Mouse (Mus musculus) mouse embryonic stem cell (cell line): ENCODE results near the gene Mrpl4.

Experiments used
- in situ Hi-C, 2 experiments: fragments of 300-500 bp; cut with MboI; formaldehyde crosslinking; loops; 1 replicate in 1 of 2; 3 replicates in 1 of 2; pipeline ENCODE4 v1.14.3; 2019 to 2020; ENCODE audit warnings: low sequenced_read_pairs in 2 of 2, low pct_unique_long_range_greater_than_20kb in 1 of 2, mixed read lengths in 1 of 2; ENCODE audit not compliant: unreplicated experiment in 1 of 2

The Mrpl4 gene

GRCm38 (mm10) chr9:20979769-20980168 lies 22.8 kb upstream of the Mrpl4 start:
- in situ Hi-C loops, result loop anchor here in 1 of 2 experiments (25.0 kb wide), 1 partner anchor 242 kb away; the partner anchor contains the start of gene Olfm2

- in situ Hi-C loops, result loop anchor here in 1 of 2 experiments (25.0 kb wide), 1 partner anchor 245 kb away; the partner anchor contains the start of gene Olfm2
Observed at GRCm38 (mm10) chr9:20982171-20982570, 20.4 kb upstream of the Mrpl4 start.

DNA sequence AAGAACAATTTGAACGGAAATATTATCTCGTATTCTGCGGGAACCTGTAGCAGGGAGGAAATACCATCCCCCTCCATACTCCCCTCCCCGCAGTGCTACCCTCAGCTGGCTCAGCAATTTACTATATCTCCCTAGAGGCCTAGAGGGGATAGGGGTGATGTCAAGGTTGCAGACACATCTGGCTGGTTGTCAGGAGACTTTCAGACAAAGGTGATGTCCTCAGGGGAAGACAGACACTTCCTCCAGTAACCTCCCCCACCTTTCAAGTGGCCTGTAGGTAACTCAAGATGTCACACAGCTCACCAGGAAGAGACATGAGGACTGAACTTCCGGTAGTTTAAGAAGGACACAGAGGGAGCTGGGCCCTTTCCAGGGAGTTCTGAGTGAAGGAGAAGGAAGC lies 19.4 kb upstream of the Mrpl4 start:
- in situ Hi-C loops, result loop anchor here in 1 of 2 experiments (25.0 kb wide), 1 partner anchor 246 kb away; the partner anchor contains the start of gene Olfm2

- in situ Hi-C loops, result loop anchor here in 1 of 2 experiments (25.0 kb wide), 1 partner anchor 250 kb away; the partner anchor contains the start of gene Olfm2
Observed at GRCm38 (mm10) chr9:20986952-20987686, 15.4 kb upstream of the Mrpl4 start.

GRCm38 (mm10) chr9:20987953-20988352 lies 14.6 kb upstream of the Mrpl4 start:
- in situ Hi-C loops, result loop anchor here in 1 of 2 experiments (25.0 kb wide), 1 partner anchor 251 kb away; the partner anchor contains the start of gene Olfm2

- in situ Hi-C loops, result loop anchor here in 1 of 2 experiments (25.0 kb wide), 1 partner anchor 254 kb away; the partner anchor contains the start of gene Olfm2
Observed at GRCm38 (mm10) chr9:20990861-20991260, 11.7 kb upstream of the Mrpl4 start.

DNA sequence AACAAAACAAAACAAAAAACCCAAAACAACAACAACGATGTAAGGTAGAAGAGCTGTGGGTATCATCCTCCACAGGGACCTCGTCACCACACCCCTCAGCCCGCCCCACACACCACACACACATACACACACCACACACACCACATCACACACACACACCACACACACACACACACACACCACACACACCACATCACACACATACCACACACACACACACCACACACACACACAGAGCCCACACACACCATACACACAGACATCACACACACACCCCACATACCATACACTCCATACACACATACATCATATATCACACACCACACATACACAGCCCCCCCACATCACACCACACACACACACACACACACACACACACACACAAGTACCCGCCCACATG lies 11.0 kb upstream of the Mrpl4 start:
- in situ Hi-C loops, result loop anchor here in 1 of 2 experiments (25.0 kb wide), 1 partner anchor 254 kb away; the partner anchor contains the start of gene Olfm2

DNA sequence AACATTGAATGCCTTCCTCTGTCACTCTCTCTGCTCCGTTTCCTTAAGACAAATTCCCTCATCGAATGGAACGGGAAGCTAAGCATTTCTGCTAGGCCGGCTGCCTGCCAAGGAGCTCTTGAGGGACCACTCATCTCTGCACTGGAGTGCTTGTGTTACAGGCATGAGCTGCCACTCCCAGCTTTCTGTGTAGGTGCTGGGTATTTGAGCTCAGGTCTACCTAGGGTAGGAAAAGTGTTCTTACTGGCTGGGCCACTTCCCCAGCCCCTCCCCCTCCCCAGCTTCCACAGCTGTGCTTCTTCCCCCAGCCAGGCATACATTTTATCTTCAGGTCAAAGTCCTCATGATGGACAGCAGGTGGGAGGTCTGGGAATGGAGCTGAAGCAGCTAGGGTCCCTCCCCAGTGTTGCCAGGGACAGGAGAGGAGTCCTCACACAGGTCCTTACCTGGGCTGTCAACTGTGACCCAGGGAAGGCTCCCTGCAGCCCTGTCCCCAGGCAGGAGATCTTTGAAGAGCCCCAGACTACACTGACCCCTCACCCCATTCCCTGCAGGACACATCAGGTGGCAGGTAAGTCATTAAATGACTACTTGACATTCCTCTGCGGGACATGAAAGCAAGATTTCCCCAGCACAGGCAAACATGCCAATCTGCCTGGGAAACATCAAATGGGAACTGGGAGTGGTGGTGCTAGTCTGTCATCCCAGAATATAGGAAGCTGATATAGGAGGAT lies 9.2 kb upstream of the Mrpl4 start:
- in situ Hi-C loops, result loop anchor here in 1 of 2 experiments (25.0 kb wide), 1 partner anchor 256 kb away; the partner anchor contains the start of gene Olfm2

DNA sequence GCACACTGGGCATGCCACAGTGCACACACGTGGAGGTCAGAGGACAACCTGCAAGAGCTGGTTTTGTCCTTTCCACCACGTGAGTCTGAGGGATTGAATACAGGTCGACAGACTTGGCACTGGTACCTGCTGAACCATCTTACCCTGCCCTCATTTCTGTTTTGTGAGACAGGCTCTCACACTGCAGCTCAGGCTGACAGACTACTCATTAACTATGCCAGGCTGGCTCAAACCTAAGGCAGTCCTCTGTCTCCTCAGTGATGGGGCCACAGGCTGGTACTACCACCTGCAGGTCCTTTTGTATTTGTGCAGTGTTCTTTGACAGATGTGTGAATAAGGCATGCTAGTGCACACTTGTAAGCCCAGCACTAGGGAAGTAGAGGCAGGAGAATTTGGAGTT lies 7.5 kb upstream of the Mrpl4 start:
- in situ Hi-C loops, result loop anchor here (5.0 to 25.0 kb wide), 2 partner anchors 93 to 258 kb away; partner anchors contain the start of gene Olfm2 (in 1 of the 2)

DNA sequence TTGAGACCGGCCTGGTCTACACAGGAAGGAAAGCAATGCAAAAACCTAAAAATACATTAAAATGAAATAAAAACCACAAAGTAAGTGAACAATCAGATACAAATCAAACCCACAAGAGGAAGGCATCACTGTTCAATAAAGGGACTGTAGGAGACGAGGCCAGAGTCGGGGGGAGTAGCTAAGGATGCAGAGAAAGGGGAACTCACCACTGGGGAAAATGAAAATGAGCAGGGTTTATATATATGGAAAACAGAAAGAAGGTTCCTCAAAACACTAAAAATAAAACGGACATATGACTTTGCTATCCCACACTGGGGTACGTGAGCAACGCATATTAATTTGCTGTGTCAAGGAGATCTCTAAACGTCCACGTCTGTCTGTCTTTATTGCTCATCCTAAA lies 5.5 kb upstream of the Mrpl4 start:
- in situ Hi-C loops, result loop anchor here (5.0 to 25.0 kb wide), 2 partner anchors 95 to 260 kb away; partner anchors contain the start of gene Olfm2 (in 1 of the 2)

- in situ Hi-C loops, result loop anchor here (5.0 to 25.0 kb wide), 2 partner anchors 96 to 261 kb away; partner anchors contain the start of gene Olfm2 (in 1 of the 2)
Observed at GRCm38 (mm10) chr9:20998337-20998736, 4.2 kb upstream of the Mrpl4 start.

- in situ Hi-C loops, result loop anchor here in 1 of 2 experiments (5.0 kb wide), 2 partner anchors 54 to 99 kb away; no protein-coding TSS in a partner anchor
Observed at GRCm38 (mm10) chr9:21000811-21001210, 1.7 kb upstream of the Mrpl4 start.

DNA sequence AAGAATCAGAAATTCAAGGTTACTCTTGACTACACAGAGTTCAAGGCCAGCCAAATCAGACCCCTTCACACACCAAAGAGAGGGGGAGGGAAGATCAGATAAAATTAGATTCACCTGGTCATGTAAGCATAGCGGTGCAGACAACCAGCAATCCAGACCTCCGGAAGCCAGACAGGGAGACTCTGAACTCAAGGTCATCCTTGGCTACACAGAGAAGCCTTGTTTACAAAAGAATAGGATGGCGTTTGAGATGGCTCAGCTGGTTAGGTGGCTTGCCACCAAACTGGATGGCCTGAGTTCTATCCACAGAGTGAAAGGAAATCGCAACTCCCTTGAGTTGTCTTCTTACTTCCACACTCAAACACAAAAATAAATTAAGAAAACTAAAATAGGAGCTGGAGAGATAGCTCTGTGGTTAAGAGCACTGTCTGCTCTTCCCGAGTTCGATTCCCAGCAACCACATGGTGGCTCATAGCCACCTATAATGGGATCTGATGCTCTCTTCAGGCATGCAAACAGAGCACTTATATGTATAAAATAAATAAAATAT lies 812 bp upstream of the Mrpl4 start:
- in situ Hi-C loops, result loop anchor here in 1 of 2 experiments (5.0 kb wide), 2 partner anchors 54 to 99 kb away; no protein-coding TSS in a partner anchor

GRCm38 (mm10) chr9:21002270-21002626 lies 290 bp upstream of the Mrpl4 start:
- in situ Hi-C loops, result loop anchor here in 1 of 2 experiments (5.0 kb wide), 2 partner anchors 55 to 100 kb away; no protein-coding TSS in a partner anchor

- in situ Hi-C loops, result no loop called here
Observed at GRCm38 (mm10) chr9:21007313-21007952, 4.9 kb downstream of the Mrpl4 start.

- in situ Hi-C loops, result no loop called here
Observed at GRCm38 (mm10) chr9:21008007-21008406, 5.5 kb downstream of the Mrpl4 start.

GRCm38 (mm10) chr9:21010362-21010761 lies 7.8 kb downstream of the Mrpl4 start:
- in situ Hi-C loops, result no loop called here
